In genomic region chr2:102658661-102659520, GRCm38 (mm10) we compare ENCODE assay signal across 9 mouse cellular contexts. TPM values are rescaled to one million over a fixed set of nuclear protein-coding genes. Genes with fewer than 3 reads are reported as not detected.
DNase-seq lines count a peak whose midpoint lies in the region; ATAC-seq and TF ChIP-seq lines count a peak whose summit lies in the region.
"Had no signal": no experiment of that assay in that cellular context is flagged by ENCODE, and none has a peak within 500 bp of the region (broad histone marks: within the 10 kb centered on the region; RNA-seq: fewer than 3 reads in every experiment).

No protein-coding gene starts in this region.

- no peaks in the 10 kb centered on the region for H3K36me3 ChIP-seq in heart, embryonic 12.5 days
- H3K36me3 ChIP-seq in lung, embryonic 14.5 days (ENCODE audit: insufficient read depth): no peaks in the 10 kb centered on the region

- no peaks in the 10 kb centered on the region for H3K9me3 ChIP-seq in heart, embryonic 12.5 days (replicated peaks)
- H3K9me3 ChIP-seq in lung, embryonic 14.5 days (ENCODE audit: low read depth, low read length): no peaks in the 10 kb centered on the region

- peak; percentile 68 for DNase-seq in layer of hippocampus, adult 11-12 months (ENCODE audit: low spot score)
- DNase-seq in layer of hippocampus, adult 9-10 months (ENCODE audit: low spot score): no peak
- peak; percentile 63 to 75 for DNase-seq in layer of hippocampus, adult 2 months (ENCODE audit: low spot score in 2 of 2)
- DNase-seq in lung, embryonic 14.5 days: peak; percentile 79
- DNase-seq in retina, postnatal 1 day: peak; percentile 89
- no peak for DNase-seq in thymus, postnatal 14 days

- H3K4me1 ChIP-seq in cortical plate, adult 2 months (ENCODE audit: control insufficient read depth, insufficient read depth, low read length): peaks cover 3% of the 10 kb centered on the region; the same call in 1 of the 2 replicates
- H3K4me1 ChIP-seq in heart, embryonic 12.5 days (replicated peaks): peaks cover 15% of the 10 kb centered on the region; the same call in 1 of the 2 replicates
- H3K4me1 ChIP-seq in lung, embryonic 14.5 days (ENCODE audit: insufficient read depth): 0 out of 2 replicates have a peak, but pooled peaks cover 3% of the 10 kb centered on the region

- under 1% methylated on average over 79 of the region's 80 CpGs for WGBS in heart, embryonic 12.5 days
- WGBS in lung, embryonic 14.5 days: under 1% methylated on average over 80 of the region's 80 CpGs

- H3K4me3 ChIP-seq in cortical plate, adult 2 months (ENCODE audit: insufficient read depth, low read length): peak overlapping the region; percentile 90
- H3K4me3 ChIP-seq in heart, embryonic 12.5 days: peak overlapping the region; percentile 78
- peak overlapping the region; percentile 82 for H3K4me3 ChIP-seq in layer of hippocampus, adult 2 months
- H3K4me3 ChIP-seq in lung, embryonic 14.5 days (ENCODE audit: low read depth, low read length): peak overlapping the region; percentile 66

- no peak for TF ChIP-seq CTCF in cortical plate, adult 2 months (IDR thresholded peaks at IDR 0.05; ENCODE audit: extremely low read depth, insufficient read depth, low read length)
- peak; percentile 52 for TF ChIP-seq CTCF in layer of hippocampus, adult 2 months (conservative IDR thresholded peaks at IDR 0.05)
- TF ChIP-seq CTCF in lung, embryonic 14.5 days (IDR thresholded peaks at IDR 0.05; ENCODE audit: low read depth): peak; percentile 34; the same call in 1 of the 2 replicates

- peaks cover 37% of the 10 kb centered on the region for H3K27me3 ChIP-seq in heart, embryonic 12.5 days (replicated peaks)
- peaks cover 42% of the 10 kb centered on the region for H3K27me3 ChIP-seq in lung, embryonic 14.5 days (ENCODE audit: insufficient read depth, low read length)

- H3K27ac ChIP-seq in cortical plate, adult 2 months (ENCODE audit: insufficient read depth, low read length): peak overlapping the region; percentile 96
- H3K27ac ChIP-seq in heart, embryonic 12.5 days (ENCODE audit: poor library complexity, severe bottlenecking): no peak overlapping the region
- H3K27ac ChIP-seq in layer of hippocampus, adult 2 months: peak overlapping the region; percentile 99
- H3K27ac ChIP-seq in lung, embryonic 14.5 days (ENCODE audit: low read depth): no peak overlapping the region

- peak; percentile 57; the same call in 1 of the 2 replicates for TF ChIP-seq POLR2A in cortical plate, adult 2 months (IDR thresholded peaks at IDR 0.05; ENCODE audit: extremely low read depth, insufficient read depth, low read length)

- peak overlapping the region; percentile 100 for H3K4me2 ChIP-seq in heart, embryonic 12.5 days
- peak overlapping the region; percentile 100 for H3K4me2 ChIP-seq in lung, embryonic 14.5 days

- peak overlapping the region; percentile 81 for H3K9ac ChIP-seq in heart, embryonic 12.5 days
- peak overlapping the region; percentile 41 for H3K9ac ChIP-seq in lung, embryonic 14.5 days

- ATAC-seq in heart, embryonic 12.5 days (ENCODE audit: insufficient number of reproducible peaks, low FRiP score): peak; percentile 77
- ATAC-seq in lung, embryonic 14.5 days (ENCODE audit: insufficient read depth): peak; percentile 82

RNA-seq across cellular contexts. Expression of gene Slc1a2, which starts 0.4 kb away (rescaled TPM):
- polyA plus RNA-seq in cortical plate, adult 2 months (2012; rRNA removed): 765 and 784 TPM in 2 replicates
- polyA plus RNA-seq in heart, embryonic 12.5 days (2016; fragmentation: Nextera tagmentation; extraction: Ambion mirVana): 0.27 and 0.47 TPM in 2 replicates
- total RNA-seq in layer of hippocampus, adult 2 months (2021): 1,000 to 10,000 TPM; 1,761 to 1,800 TPM
- polyA plus RNA-seq in lung, embryonic 14.5 days (2014; fragmentation: Nextera tagmentation; extraction: Ambion mirVana): 0.31 and 0.42 TPM in 2 replicates
- total RNA-seq: MEL had no signal

Comparison
In these comparisons a context has a peak if more than half of its experiments do, and no peak if none do; other contexts are left out.
1. DNase-seq: peak in layer of hippocampus, adult 11-12 months (single experiment), layer of hippocampus, adult 2 months (2 of 2), lung, embryonic 14.5 days (single experiment) and retina, postnatal 1 day (single experiment); none in layer of hippocampus, adult 9-10 months (single experiment) and thymus, postnatal 14 days (single experiment).
2. H3K27ac ChIP-seq: peak in cortical plate, adult 2 months (single experiment) and layer of hippocampus, adult 2 months (single experiment); none in heart, embryonic 12.5 days (single experiment) and lung, embryonic 14.5 days (single experiment).
3. RNA of gene Slc1a2, which starts 0.4 kb away (polyA plus RNA-seq): 765 to 784 TPM in cortical plate, adult 2 months; 0.27 to 0.47 TPM in heart, embryonic 12.5 days and 0.31 to 0.42 TPM in lung, embryonic 14.5 days; every median in the first group is over 100 times any median in the second.
4. Peak in every context shown above with its lines, with median percentiles within 50 percentile points of each other: H3K4me3 ChIP-seq.